Mouse (Mus musculus) myocyte (in vitro differentiated cells): ENCODE data around the gene Heatr1.
"Not testable (repeated sequence)": the region's sequence is repeated elsewhere in the genome, so short reads cannot be mapped to it uniquely, and the experiment has no call there.

ENCODE experiments used
- CEBPB ChIP-seq: IDR thresholded peaks from 2 replicates; pipeline ENCODE4 v1.6.1; 2011; ENCODE audit warnings: mild to moderate bottlenecking, moderate library complexity; ENCODE audit not compliant: poor library complexity, insufficient read depth, severe bottlenecking
- E2F4 ChIP-seq: IDR thresholded peaks from one replicate; pipeline ENCODE4 v1.6.1; 2011; ENCODE audit warnings: mild to moderate bottlenecking, control low read depth, moderate library complexity; ENCODE audit not compliant: insufficient read depth
- MAX ChIP-seq: IDR thresholded peaks from one replicate; pipeline ENCODE4 v1.6.1; 2011; ENCODE audit warnings: low read depth, mild to moderate bottlenecking, control low read depth
- MYOG ChIP-seq, 3 experiments: IDR thresholded peaks; one replicate each; pipeline ENCODE4 v1.6.1; 2011; ENCODE audit warnings: control low read depth in 2 of 3, low read depth in 2 of 3, mild to moderate bottlenecking in 2 of 3; ENCODE audit not compliant: insufficient read length in 2 of 3, control insufficient read depth in 1 of 3, insufficient read depth in 1 of 3
- POLR2A ChIP-seq: IDR thresholded peaks from one replicate; pipeline ENCODE4 v1.6.1; 2011; ENCODE audit warnings: low read depth, mild to moderate bottlenecking, control low read depth, moderate library complexity; ENCODE audit not compliant: insufficient read length
- POLR2AphosphoS2 ChIP-seq: IDR thresholded peaks from one replicate; pipeline ENCODE4 v1.6.1; 2011; ENCODE audit warnings: low read depth, control low read depth; ENCODE audit not compliant: insufficient read length
- TCF12 ChIP-seq: IDR thresholded peaks from one replicate; pipeline ENCODE4 v1.6.1; 2011; ENCODE audit warnings: mild to moderate bottlenecking, control low read depth; ENCODE audit not compliant: poor library complexity, insufficient read depth, severe bottlenecking
- TCF3 ChIP-seq: IDR thresholded peaks from one replicate; pipeline ENCODE4 v1.6.1; 2011; ENCODE audit warnings: low read depth, control low read depth; ENCODE audit not compliant: insufficient read length
- USF1 ChIP-seq: IDR thresholded peaks from one replicate; pipeline ENCODE4 v1.6.1; 2011; ENCODE audit warnings: low read depth, mild to moderate bottlenecking, control low read depth, moderate library complexity

DNA sequence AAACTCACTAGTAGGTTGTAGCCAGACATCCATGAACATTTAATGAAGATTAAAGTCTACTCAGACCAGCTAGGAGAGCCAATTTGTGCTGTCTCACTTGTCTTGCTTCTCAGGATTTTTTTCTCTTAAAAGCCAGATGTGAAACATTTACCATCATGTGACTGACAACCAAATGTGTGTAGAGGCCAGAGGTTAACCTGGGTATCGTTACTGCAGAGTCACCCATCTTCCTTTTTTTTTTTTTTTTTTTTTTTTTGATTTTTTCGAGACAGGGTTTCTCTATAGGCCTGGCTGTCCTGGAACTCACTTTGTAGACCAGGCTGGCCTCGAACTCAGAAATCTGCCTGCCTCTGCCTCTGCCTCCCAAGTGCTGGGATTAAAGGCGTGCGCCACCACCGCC, 69.3 kb downstream of the Heatr1 start:
- not testable (repeated sequence) for TF ChIP-seq POLR2A; POLR2AphosphoS2; TCF3; TCF12; MAX; CEBPB; MYOG (IDR thresholded peaks at IDR 0.05; ENCODE audit: control insufficient read depth in 1 of 3, insufficient read depth in 1 of 3, insufficient read length in 2 of 3, low read depth in 2 of 3); USF1; E2F4
